ENCODE assay signal across 10 mouse cellular contexts in genomic region chr19:47946821-47947465, GRCm38 (mm10). TPM values are rescaled to one million over a fixed set of nuclear protein-coding genes. Genes with fewer than 3 reads are reported as not detected.
A peak's percentile ranks its signal among the peaks of the same experiment; 100 is the strongest.
DNase-seq lines count a peak whose midpoint lies in the region; ATAC-seq and TF ChIP-seq lines count a peak whose summit lies in the region.
"Had no signal": no experiment of that assay in that cellular context is flagged by ENCODE, and none has a peak within 500 bp of the region (broad histone marks: within the 10 kb centered on the region; RNA-seq: fewer than 3 reads in every experiment).

No protein-coding gene starts in this region.

- WGBS in embryonic facial prominence, embryonic 14.5 days = 35% methylated on average over 23 of the region's 23 CpGs
- WGBS in hindbrain, postnatal 0 days = 35% methylated on average over 23 of the region's 23 CpGs
- 56% methylated on average over 23 of the region's 23 CpGs for WGBS in neural tube, embryonic 14.5 days

- TF ChIP-seq CTCF in hindbrain, postnatal 0 days (IDR thresholded peaks at IDR 0.05; ENCODE audit: low read depth) = no peak

- peak overlapping the region; percentile 30 for H3K4me2 ChIP-seq in embryonic facial prominence, embryonic 14.5 days (ENCODE audit: low read depth, low read length)
- peak overlapping the region; percentile 44 for H3K4me2 ChIP-seq in hindbrain, postnatal 0 days (ENCODE audit: low read depth, low read length)
- 0 out of 2 replicates have a peak overlapping the region, but pooled peaks have one; percentile 2 for H3K4me2 ChIP-seq in neural tube, embryonic 14.5 days (ENCODE audit: low read depth, low read length)

- no peaks in the 10 kb centered on the region for H3K27me3 ChIP-seq in embryonic facial prominence, embryonic 14.5 days (replicated peaks; ENCODE audit: control insufficient read depth, insufficient read depth, low read length)
- H3K27me3 ChIP-seq in hindbrain, postnatal 0 days (ENCODE audit: insufficient read depth, low read length) = no peaks in the 10 kb centered on the region
- H3K27me3 ChIP-seq in neural tube, embryonic 14.5 days (ENCODE audit: control insufficient read depth, insufficient read depth, low read length) = no peaks in the 10 kb centered on the region

- no peak overlapping the region for H3K9ac ChIP-seq in embryonic facial prominence, embryonic 14.5 days (ENCODE audit: low read depth, low read length)
- no peak overlapping the region for H3K9ac ChIP-seq in hindbrain, postnatal 0 days (replicated peaks; ENCODE audit: low read length)
- no peak overlapping the region; the same call in 1 of the 2 replicates for H3K9ac ChIP-seq in neural tube, embryonic 14.5 days (replicated peaks; ENCODE audit: low read depth, low read length)

- no peaks in the 10 kb centered on the region for H3K4me1 ChIP-seq in embryonic facial prominence, embryonic 14.5 days (ENCODE audit: control insufficient read depth, insufficient read depth, low read length)
- H3K4me1 ChIP-seq in hindbrain, postnatal 0 days (ENCODE audit: insufficient read depth, low read length) = no peaks in the 10 kb centered on the region
- no peaks in the 10 kb centered on the region for H3K4me1 ChIP-seq in neural tube, embryonic 14.5 days (ENCODE audit: control insufficient read depth, insufficient read depth, low read length)

- peak; percentile 75; the same call in 1 of the 2 replicates for ATAC-seq in embryonic facial prominence, embryonic 14.5 days (ENCODE audit: low read depth)
- peak; percentile 56; the same call in 1 of the 2 replicates for ATAC-seq in hindbrain, postnatal 0 days
- no peak for ATAC-seq in neural tube, embryonic 14.5 days (ENCODE audit: low read depth)

- no peak overlapping the region for H3K4me3 ChIP-seq in embryonic facial prominence, embryonic 14.5 days (ENCODE audit: low read depth, low read length)
- H3K4me3 ChIP-seq in hindbrain, postnatal 0 days (ENCODE audit: low read length) = no peak overlapping the region
- no peak overlapping the region for H3K4me3 ChIP-seq in neural tube, embryonic 14.5 days (ENCODE audit: low read depth, low read length)
- H3K4me3 ChIP-seq: layer of hippocampus, adult 2 months had no signal

- no peaks in the 10 kb centered on the region for H3K9me3 ChIP-seq in embryonic facial prominence, embryonic 14.5 days (ENCODE audit: control insufficient read depth, low read length)
- no peaks in the 10 kb centered on the region for H3K9me3 ChIP-seq in hindbrain, postnatal 0 days (ENCODE audit: low read length)
- no peaks in the 10 kb centered on the region for H3K9me3 ChIP-seq in neural tube, embryonic 14.5 days (ENCODE audit: control insufficient read depth, low read length)

- no peak overlapping the region for H3K27ac ChIP-seq in embryonic facial prominence, embryonic 14.5 days (replicated peaks; ENCODE audit: low read depth, low read length)
- no peak overlapping the region for H3K27ac ChIP-seq in hindbrain, postnatal 0 days
- H3K27ac ChIP-seq in neural tube, embryonic 14.5 days (ENCODE audit: low read depth, low read length) = no peak overlapping the region
- H3K27ac ChIP-seq: layer of hippocampus, adult 2 months had no signal

- peak; percentile 14 for DNase-seq in left cerebral cortex, postnatal 4 days
- DNase-seq in left cerebral cortex, postnatal 14 days (ENCODE audit: low spot score in 2 of 2) = no peak
- peak; percentile 81 for DNase-seq in embryonic facial prominence, embryonic 14.5 days (ENCODE audit: low spot score)
- DNase-seq in hindbrain, postnatal 0 days (ENCODE audit: low spot score) = peak; percentile 46
- no peak for DNase-seq in adrenal gland, adult 18-20 months (ENCODE audit: low spot score in 2 of 2)
- no peak for DNase-seq in right cerebral cortex, postnatal 36 days (ENCODE audit: low spot score in 2 of 2)
- DNase-seq: cerebellum, adult 2 months had no signal

- intact Hi-C loops in left cerebral cortex, postnatal 4 days (cut with DNase I) = no loop called here
- intact Hi-C loops in left cerebral cortex, postnatal 14 days (cut with DNase I) = no loop called here

- H3K36me3 ChIP-seq in embryonic facial prominence, embryonic 14.5 days (ENCODE audit: control insufficient read depth, insufficient read depth, low read length) = no peaks in the 10 kb centered on the region
- no peaks in the 10 kb centered on the region for H3K36me3 ChIP-seq in hindbrain, postnatal 0 days (ENCODE audit: insufficient read depth, low read length)
- H3K36me3 ChIP-seq in neural tube, embryonic 14.5 days (ENCODE audit: control insufficient read depth, insufficient read depth, low read length) = no peaks in the 10 kb centered on the region

RNA-seq across cellular contexts. Expression of gene Cfap58, which starts 9.5 kb away (rescaled TPM):
- under 1 TPM; 0.36 to 0.77 TPM for total RNA-seq in left cerebral cortex, postnatal 4 days (2021)
- under 1 TPM; 0.24 to 0.55 TPM for total RNA-seq in left cerebral cortex, postnatal 14 days (2021)
- polyA plus RNA-seq in embryonic facial prominence, embryonic 14.5 days (2014; fragmentation: Nextera tagmentation; extraction: Ambion mirVana) = 0.38 and 0.58 TPM in 2 replicates
- 0.26 TPM in 1 of 2 replicates, not detected in the other for total RNA-seq in hindbrain, postnatal 0 days (2014; rRNA removed)
- polyA plus RNA-seq in hindbrain, postnatal 0 days (2015; fragmentation: Nextera tagmentation; extraction: Ambion mirVana) = 0.68 TPM in 2 replicates
- polyA plus RNA-seq in neural tube, embryonic 14.5 days (2014; fragmentation: Nextera tagmentation; extraction: Ambion mirVana) = 0.53 and 0.64 TPM in 2 replicates
- total RNA-seq in adrenal gland, adult 18-20 months (2021) = under 1 TPM in 1 of 2 experiments, not detected in 1; 0.10 TPM
- polyA plus RNA-seq: small intestine, adult 2 months had no signal

RNA-seq across cellular contexts. Expression of gene Itprip, which starts 27.8 kb away (rescaled TPM):
- 1 to 10 TPM; 2.3 to 2.8 TPM for total RNA-seq in left cerebral cortex, postnatal 4 days (2021)
- 1 to 10 TPM in 1 of 2 experiments, under 1 TPM in 1; 0.94 to 1.1 TPM for total RNA-seq in left cerebral cortex, postnatal 14 days (2021)
- 10.7 and 12.5 TPM in 2 replicates for polyA plus RNA-seq in embryonic facial prominence, embryonic 14.5 days (2014; fragmentation: Nextera tagmentation; extraction: Ambion mirVana)
- 6.6 and 7.2 TPM in 2 replicates for total RNA-seq in hindbrain, postnatal 0 days (2014; rRNA removed)
- polyA plus RNA-seq in hindbrain, postnatal 0 days (2015; fragmentation: Nextera tagmentation; extraction: Ambion mirVana) = 2.7 and 3.1 TPM in 2 replicates
- 3.8 and 4.4 TPM in 2 replicates for polyA plus RNA-seq in neural tube, embryonic 14.5 days (2014; fragmentation: Nextera tagmentation; extraction: Ambion mirVana)
- total RNA-seq in adrenal gland, adult 18-20 months (2021) = 10 to 100 TPM; 16.8 to 17.7 TPM

RNA-seq across cellular contexts. Expression of gene Cfap43, which starts 27.9 kb away (rescaled TPM):
- 1 to 10 TPM; 1.2 to 1.7 TPM for total RNA-seq in left cerebral cortex, postnatal 4 days (2021)
- total RNA-seq in left cerebral cortex, postnatal 14 days (2021) = 1 to 10 TPM in 1 of 2 experiments, under 1 TPM in 1; 0.34 to 1.2 TPM
- 0.28 and 0.75 TPM in 2 replicates for polyA plus RNA-seq in embryonic facial prominence, embryonic 14.5 days (2014; fragmentation: Nextera tagmentation; extraction: Ambion mirVana)
- total RNA-seq in hindbrain, postnatal 0 days (2014; rRNA removed) = 1.8 and 2.8 TPM in 2 replicates
- 2.8 and 4.7 TPM in 2 replicates for polyA plus RNA-seq in hindbrain, postnatal 0 days (2015; fragmentation: Nextera tagmentation; extraction: Ambion mirVana)
- polyA plus RNA-seq in neural tube, embryonic 14.5 days (2014; fragmentation: Nextera tagmentation; extraction: Ambion mirVana) = 0.24 and 1.7 TPM in 2 replicates
- total RNA-seq in adrenal gland, adult 18-20 months (2021) = not detected
- polyA plus RNA-seq: small intestine, adult 2 months had no signal

Comparison
In these comparisons a context has a peak if more than half of its experiments do, and no peak if none do; other contexts are left out.
1. DNase-seq: peak in left cerebral cortex, postnatal 4 days (single experiment), embryonic facial prominence, embryonic 14.5 days (single experiment) and hindbrain, postnatal 0 days (single experiment); none in left cerebral cortex, postnatal 14 days (0 of 2), adrenal gland, adult 18-20 months (0 of 2) and right cerebral cortex, postnatal 36 days (0 of 2).
2. Peak in every context shown above with its lines, with median percentiles within 50 percentile points of each other: H3K4me2 ChIP-seq.